In the genomic region with DNA sequence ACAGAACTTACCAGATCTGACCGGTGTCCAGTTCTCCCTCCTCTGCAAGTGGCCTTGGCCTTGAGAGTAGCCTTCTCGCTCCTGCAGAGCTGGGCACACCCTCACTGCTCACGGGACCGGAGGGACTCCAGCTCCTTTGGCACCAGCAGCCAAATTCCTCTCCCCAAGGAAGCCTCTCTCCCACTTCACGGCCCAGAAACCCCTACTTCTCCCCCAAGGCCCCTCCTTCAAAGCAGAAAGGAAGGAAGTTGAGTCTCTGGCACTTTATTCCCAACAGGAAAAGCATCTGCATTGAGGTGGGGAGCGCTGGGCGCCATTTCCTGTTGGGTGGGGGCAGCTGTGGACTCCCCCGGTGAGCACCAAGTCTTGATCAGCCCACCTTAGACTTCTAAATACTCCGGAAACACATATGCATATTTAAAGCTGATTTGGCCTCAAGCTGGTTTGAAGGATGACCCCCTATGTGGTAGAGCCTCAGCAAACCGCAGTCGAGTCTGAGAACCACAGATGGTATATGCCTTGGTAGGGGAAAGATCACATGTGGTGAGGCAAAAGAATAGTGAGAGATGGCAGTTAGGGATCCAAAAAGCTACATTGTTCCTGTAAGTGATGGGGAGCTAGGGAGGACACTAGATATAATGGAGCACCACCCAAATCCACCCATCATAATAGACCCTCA, we compare ENCODE assay signal across 8 mouse cellular contexts. TPM values are rescaled to one million over a fixed set of nuclear protein-coding genes. Genes with fewer than 3 reads are reported as not detected.
DNase-seq lines count a peak whose midpoint lies in the region; ATAC-seq and TF ChIP-seq lines count a peak whose summit lies in the region.

A gene (minus strand): TSS at position 207 of the 679 bp plus-strand sequence.

- peak within 1 kb of the TSS; percentile 85 for H3K4me2 ChIP-seq in intestine, postnatal 0 days (replicated peaks; ENCODE audit: low read depth)

- no peak for TF ChIP-seq CTCF in spleen, adult 2 months (IDR thresholded peaks at IDR 0.05; ENCODE audit: extremely low read depth, insufficient read depth, insufficient read length, insufficient replicate concordance)
- TF ChIP-seq CTCF in intestine, postnatal 0 days (IDR thresholded peaks at IDR 0.05; ENCODE audit: low read depth): no peak

- no peaks in the 10 kb centered on the region for H3K9me3 ChIP-seq in forebrain, embryonic 10.5 days
- H3K9me3 ChIP-seq in intestine, postnatal 0 days (ENCODE audit: control insufficient read depth): no peaks in the 10 kb centered on the region

- H3K27ac ChIP-seq in spleen, adult 2 months (ENCODE audit: insufficient read depth, low read length): peak within 1 kb of the TSS; percentile 11; the same call in 1 of the 2 replicates
- peak within 1 kb of the TSS; percentile 92; the same call in 1 of the 2 replicates for H3K27ac ChIP-seq in forebrain, embryonic 10.5 days
- H3K27ac ChIP-seq in intestine, postnatal 0 days (ENCODE audit: low read depth, low read length): no peak within 1 kb of the TSS

- 17% methylated on average over 11 of the region's 11 CpGs for WGBS in spleen, adult 2 months
- WGBS in forebrain, embryonic 10.5 days: 78% methylated on average over 11 of the region's 11 CpGs
- 64% methylated on average over 11 of the region's 11 CpGs for WGBS in intestine, postnatal 0 days

- TF ChIP-seq POLR2A in spleen, adult 2 months (IDR thresholded peaks at IDR 0.05; ENCODE audit: low read depth, low read length): no peak

- no peak for DNase-seq in spleen, adult 2 months (ENCODE audit: low read depth in 1 of 2, low spot score in 2 of 2)
- no peak for DNase-seq in spleen, postnatal 10 days (ENCODE audit: low spot score in 2 of 2)
- DNase-seq in forebrain, embryonic 10.5 days (ENCODE audit: extremely low spot score, low spot score): no peak
- DNase-seq in lung, postnatal 4 days: peak; percentile 46 to 67
- DNase-seq in B cell, adult 2 months: no peak
- no peak for DNase-seq in layer of hippocampus, adult 9-10 months (ENCODE audit: low spot score)
- DNase-seq in gastrocnemius, postnatal 25 days: no peak

- no peaks in the 10 kb centered on the region for H3K27me3 ChIP-seq in spleen, adult 2 months (ENCODE audit: control insufficient read depth, insufficient read depth, low read length)
- H3K27me3 ChIP-seq in forebrain, embryonic 10.5 days (ENCODE audit: poor library complexity, severe bottlenecking): peaks cover 17% of the 10 kb centered on the region
- H3K27me3 ChIP-seq in intestine, postnatal 0 days (replicated peaks; ENCODE audit: control insufficient read depth, insufficient read depth, low read length): no peaks in the 10 kb centered on the region

- H3K4me3 ChIP-seq in spleen, adult 2 months (ENCODE audit: extremely low read depth, insufficient read depth, insufficient read length): peak within 1 kb of the TSS; percentile 2; the same call in 1 of the 2 replicates
- H3K4me3 ChIP-seq in forebrain, embryonic 10.5 days: peak within 1 kb of the TSS; percentile 98
- peak within 1 kb of the TSS; percentile 95 for H3K4me3 ChIP-seq in intestine, postnatal 0 days (ENCODE audit: low read depth, low read length)

- no peak for ATAC-seq in intestine, postnatal 0 days

- H3K9ac ChIP-seq in intestine, postnatal 0 days (ENCODE audit: low read depth, low read length): no peak within 1 kb of the TSS

- peaks cover 11% of the 10 kb centered on the region for H3K36me3 ChIP-seq in spleen, adult 2 months (ENCODE audit: control insufficient read depth, insufficient read depth, low read length)
- H3K36me3 ChIP-seq in forebrain, embryonic 10.5 days (replicated peaks): peaks cover 28% of the 10 kb centered on the region
- peaks cover 12% of the 10 kb centered on the region for H3K36me3 ChIP-seq in intestine, postnatal 0 days (ENCODE audit: control insufficient read depth, insufficient read depth)

- peaks cover 10% of the 10 kb centered on the region; the same call in 1 of the 2 replicates for H3K4me1 ChIP-seq in spleen, adult 2 months (ENCODE audit: control insufficient read depth, insufficient read depth, insufficient read length)
- H3K4me1 ChIP-seq in forebrain, embryonic 10.5 days: peaks cover 26% of the 10 kb centered on the region
- H3K4me1 ChIP-seq in intestine, postnatal 0 days (replicated peaks; ENCODE audit: control insufficient read depth, insufficient read depth, low read length): peaks cover 2% of the 10 kb centered on the region; the same call in 1 of the 2 replicates

RNA-seq across cellular contexts. Expression of the gene that starts here (rescaled TPM):
- 21.4 and 23.4 TPM in 2 replicates for polyA plus RNA-seq in spleen, adult 2 months (2012; rRNA removed)
- 11.5 and 11.6 TPM in 2 replicates for polyA plus RNA-seq in forebrain, embryonic 10.5 days (2016; fragmentation: Nextera tagmentation; extraction: Ambion mirVana)
- polyA plus RNA-seq in intestine, postnatal 0 days (2015; fragmentation: Nextera tagmentation; extraction: Ambion mirVana): 2.5 and 3.1 TPM in 2 replicates
- total RNA-seq in gastrocnemius, postnatal 25 days (2021): 1 to 10 TPM; 1.4 to 2.5 TPM

Comparison
In these comparisons a context has a peak if more than half of its experiments do, and no peak if none do; other contexts are left out.
1. DNase-seq: peak in lung, postnatal 4 days (2 of 2); none in spleen, adult 2 months (0 of 2), spleen, postnatal 10 days (0 of 2), forebrain, embryonic 10.5 days (single experiment), B cell, adult 2 months (0 of 2), layer of hippocampus, adult 9-10 months (single experiment) and gastrocnemius, postnatal 25 days (single experiment).
2. H3K4me3 ChIP-seq: peak in every context shown above with its lines; median percentile 98 in forebrain, embryonic 10.5 days; 95 in intestine, postnatal 0 days; 2 in spleen, adult 2 months.